Mouse (Mus musculus) CH12.LX (cell line): Measurements from ENCODE around the gene Cxadr. TPM values are rescaled to one million over a fixed set of nuclear protein-coding genes. Genes with fewer than 3 reads are reported as not detected.

Experiments
- DNase-seq: peaks from one replicate; pipeline ENCODE4 v3.0.0-alpha.2; 2013; ENCODE audit errors: extremely low read depth
- H3K27ac ChIP-seq: 2 replicates; pipeline ENCODE4 v1.5.1; 2012; ENCODE audit warnings: low read depth, mild to moderate bottlenecking, control low read depth, moderate library complexity; ENCODE audit not compliant: insufficient read depth
- H3K27me3 ChIP-seq: replicated peaks from 2 replicates; pipeline ENCODE3; 2012; ENCODE audit warnings: inconsistent platforms
- H3K36me3 ChIP-seq, 2 experiments: replicated peaks in 1 of 2; 2 replicates each; pipeline versions ENCODE3 to v1.6.1; 2012; ENCODE audit warnings: inconsistent platforms in 1 of 2, low read length in 1 of 2, mild to moderate bottlenecking in 1 of 2, mixed read lengths in 1 of 2, moderate library complexity in 1 of 2; ENCODE audit not compliant: control insufficient read depth in 1 of 2, insufficient read depth in 1 of 2
- H3K4me1 ChIP-seq, 2 experiments: 2 replicates each; pipeline ENCODE4 v1.6.1; 2012; ENCODE audit warnings: inconsistent platforms in 1 of 2, moderate library complexity in 1 of 2; ENCODE audit not compliant: insufficient read depth in 2 of 2, control insufficient read depth in 1 of 2
- H3K4me2 ChIP-seq: 2 replicates; pipeline ENCODE4 v1.6.1; 2012; ENCODE audit warnings: low read depth, mild to moderate bottlenecking, control low read depth; ENCODE audit not compliant: poor library complexity, insufficient read depth, severe bottlenecking
- H3K4me3 ChIP-seq, 3 experiments: fragments of 150-350 bp in 1 of 3; sonication (generic) in 1 of 3; replicated peaks in 1 of 3; 2 replicates each; pipeline versions ENCODE3 to v1.5.1; 2011 to 2012; ENCODE audit warnings: low read depth in 2 of 3, low read length in 2 of 3, mild to moderate bottlenecking in 2 of 3, moderate library complexity in 2 of 3, control low read depth in 1 of 3, improper control_type of control experiment in 1 of 3, inconsistent platforms in 1 of 3, mixed read lengths in 1 of 3; ENCODE audit not compliant: poor library complexity in 1 of 3
- H3K79me2 ChIP-seq: replicated peaks from 2 replicates; pipeline ENCODE4 v1.6.1; 2012; ENCODE audit warnings: mild to moderate bottlenecking, moderate library complexity; ENCODE audit not compliant: control insufficient read depth, poor library complexity, insufficient read depth, severe bottlenecking; ENCODE audit errors: extremely low read depth
- H3K9ac ChIP-seq: 2 replicates; pipeline ENCODE4 v1.6.1; 2012; ENCODE audit warnings: low read depth, mild to moderate bottlenecking, control low read depth, moderate library complexity; ENCODE audit not compliant: insufficient read depth
- H3K9me3 ChIP-seq: replicated peaks from 2 replicates; pipeline ENCODE3; 2012; ENCODE audit warnings: low read length, inconsistent platforms, mixed read lengths
- BHLHE40 ChIP-seq: IDR thresholded peaks from 2 replicates; pipeline ENCODE4 v1.6.1; 2011; ENCODE audit warnings: mild to moderate bottlenecking, low read depth, low read length, improper control_type of control experiment
- CHD1 ChIP-seq: IDR thresholded peaks from 2 replicates; pipeline ENCODE4 v1.6.1; 2012; ENCODE audit warnings: low read depth, low read length, improper control_type of control experiment, inconsistent platforms
- CHD2 ChIP-seq: IDR thresholded peaks from 2 replicates; pipeline ENCODE4 v1.6.1; 2011; ENCODE audit warnings: low read length, improper control_type of control experiment
- CTCF ChIP-seq, 2 experiments: IDR thresholded peaks in 1 of 2; conservative IDR thresholded peaks in 1 of 2; 2 replicates each; pipeline ENCODE4 v1.5.1; 2011 to 2012; ENCODE audit warnings: low read depth in 2 of 2, low read length in 2 of 2, improper control_type of control experiment in 1 of 2, inconsistent platforms in 1 of 2, mild to moderate bottlenecking in 1 of 2, moderate library complexity in 1 of 2
- E2F4 ChIP-seq: IDR thresholded peaks from 2 replicates; pipeline ENCODE4 v1.6.1; 2011; ENCODE audit warnings: low read depth, low read length, improper control_type of control experiment; ENCODE audit not compliant: insufficient replicate concordance
- ELF1 ChIP-seq: IDR thresholded peaks from 2 replicates; pipeline ENCODE4 v1.6.1; 2014; ENCODE audit warnings: low read depth, mild to moderate bottlenecking, inconsistent platforms, low read length, improper control_type of control experiment
- EP300 ChIP-seq: IDR thresholded peaks from 2 replicates; pipeline ENCODE4 v1.6.1; 2011; ENCODE audit warnings: low read length, improper control_type of control experiment
- ETS1 ChIP-seq: conservative IDR thresholded peaks from 2 replicates; pipeline ENCODE4 v1.6.1; 2012; ENCODE audit warnings: low read depth, mild to moderate bottlenecking, inconsistent platforms, low read length, improper control_type of control experiment, moderate library complexity
- GABPA ChIP-seq: IDR thresholded peaks from 2 replicates; pipeline ENCODE4 v1.6.1; 2012; ENCODE audit warnings: low read depth, low read length, improper control_type of control experiment, inconsistent platforms; ENCODE audit not compliant: insufficient replicate concordance
- HCFC1 ChIP-seq: IDR thresholded peaks from 2 replicates; pipeline ENCODE4 v1.6.1; 2012; ENCODE audit warnings: low read depth, mild to moderate bottlenecking, inconsistent platforms, low read length, improper control_type of control experiment
- IRF4 ChIP-seq: IDR thresholded peaks from 2 replicates; pipeline ENCODE4 v1.6.1; 2014; ENCODE audit warnings: low read depth, mild to moderate bottlenecking, inconsistent platforms, low read length, improper control_type of control experiment
- JUN ChIP-seq: IDR thresholded peaks from 2 replicates; pipeline ENCODE4 v1.6.1; 2011; ENCODE audit warnings: low read depth, mild to moderate bottlenecking, low read length, improper control_type of control experiment, moderate library complexity; ENCODE audit not compliant: insufficient read depth
- JUND ChIP-seq: conservative IDR thresholded peaks from 2 replicates; pipeline ENCODE4 v1.6.1; 2011; ENCODE audit warnings: low read depth, low read length, improper control_type of control experiment
- KAT2A ChIP-seq: IDR thresholded peaks from 2 replicates; pipeline ENCODE4 v1.6.1; 2012; ENCODE audit warnings: low read length, improper control_type of control experiment, inconsistent platforms; ENCODE audit not compliant: insufficient replicate concordance
- MAFK ChIP-seq: IDR thresholded peaks from 2 replicates; pipeline ENCODE4 v1.6.1; 2011; ENCODE audit warnings: low read length, improper control_type of control experiment; ENCODE audit not compliant: insufficient replicate concordance
- MAX ChIP-seq: IDR thresholded peaks from 2 replicates; pipeline ENCODE4 v1.6.1; 2011; ENCODE audit warnings: low read length, improper control_type of control experiment
- MAZ ChIP-seq: IDR thresholded peaks from 2 replicates; pipeline ENCODE4 v1.6.1; 2012; ENCODE audit warnings: low read depth, mild to moderate bottlenecking, inconsistent platforms, low read length, improper control_type of control experiment, moderate library complexity
- MEF2A ChIP-seq: IDR thresholded peaks from 2 replicates; pipeline ENCODE4 v1.6.1; 2014; ENCODE audit warnings: low read depth, mild to moderate bottlenecking, inconsistent platforms, low read length, improper control_type of control experiment, borderline replicate concordance
- MXI1 ChIP-seq: IDR thresholded peaks from 2 replicates; pipeline ENCODE4 v1.6.1; 2011; ENCODE audit warnings: mild to moderate bottlenecking, low read depth, low read length, improper control_type of control experiment
- MYC ChIP-seq: IDR thresholded peaks from 2 replicates; pipeline ENCODE4 v1.6.1; 2011; ENCODE audit warnings: low read depth, mild to moderate bottlenecking, improper control_type of control experiment, low read length
- NELFE ChIP-seq: IDR thresholded peaks from 2 replicates; pipeline ENCODE4 v1.6.1; 2011; ENCODE audit warnings: low read depth, low read length, improper control_type of control experiment
- NRF1 ChIP-seq: IDR thresholded peaks from 2 replicates; pipeline ENCODE4 v1.6.1; 2014; ENCODE audit warnings: low read depth, mild to moderate bottlenecking, inconsistent platforms, low read length, improper control_type of control experiment, moderate library complexity
- PAX5 ChIP-seq: IDR thresholded peaks from 2 replicates; pipeline ENCODE4 v1.6.1; 2012; ENCODE audit warnings: low read length, inconsistent platforms, mixed read lengths
- POLR2A ChIP-seq: IDR thresholded peaks from 2 replicates; pipeline ENCODE4 v1.6.1; 2011; ENCODE audit warnings: low read depth, mild to moderate bottlenecking, improper control_type of control experiment, low read length
- POLR2AphosphoS2 ChIP-seq: IDR thresholded peaks from 2 replicates; pipeline ENCODE4 v1.6.1; 2011; ENCODE audit warnings: low read depth, low read length, improper control_type of control experiment
- RAD21 ChIP-seq: IDR thresholded peaks from 2 replicates; pipeline ENCODE4 v1.6.1; 2011; ENCODE audit warnings: low read depth, mild to moderate bottlenecking, low read length, improper control_type of control experiment, moderate library complexity
- RCOR1 ChIP-seq: conservative IDR thresholded peaks from 2 replicates; pipeline ENCODE4 v1.6.1; 2012; ENCODE audit warnings: low read depth, mild to moderate bottlenecking, inconsistent platforms, low read length, improper control_type of control experiment
- SIN3A ChIP-seq: IDR thresholded peaks from 2 replicates; pipeline ENCODE4 v1.6.1; 2012; ENCODE audit warnings: low read length, improper control_type of control experiment, inconsistent platforms
- SMC3 ChIP-seq: IDR thresholded peaks from 2 replicates; pipeline ENCODE4 v1.6.1; 2011; ENCODE audit warnings: low read depth, low read length, improper control_type of control experiment
- TBP ChIP-seq: conservative IDR thresholded peaks from 2 replicates; pipeline ENCODE4 v1.6.1; 2011; ENCODE audit warnings: low read depth, low read length, improper control_type of control experiment
- TCF12 ChIP-seq: IDR thresholded peaks from 2 replicates; pipeline ENCODE4 v1.6.1; 2014; ENCODE audit warnings: low read depth, mild to moderate bottlenecking, inconsistent platforms, low read length, improper control_type of control experiment
- UBTF ChIP-seq: IDR thresholded peaks from 2 replicates; pipeline ENCODE4 v1.6.1; 2012; ENCODE audit warnings: low read depth, mild to moderate bottlenecking, inconsistent platforms, low read length, improper control_type of control experiment, moderate library complexity
- USF1 ChIP-seq: IDR thresholded peaks from 2 replicates; pipeline ENCODE4 v1.6.1; 2014; ENCODE audit warnings: low read depth, mild to moderate bottlenecking, inconsistent platforms, low read length, improper control_type of control experiment
- USF2 ChIP-seq: conservative IDR thresholded peaks from 2 replicates; pipeline ENCODE4 v1.6.1; 2011; ENCODE audit warnings: low read depth, low read length, improper control_type of control experiment
- ZC3H11A ChIP-seq: IDR thresholded peaks from 2 replicates; pipeline ENCODE4 v1.6.1; 2012; ENCODE audit warnings: low read depth, mild to moderate bottlenecking, inconsistent platforms, low read length, improper control_type of control experiment
- ZKSCAN1 ChIP-seq: IDR thresholded peaks from 2 replicates; pipeline ENCODE4 v1.6.1; 2012; ENCODE audit warnings: low read depth, inconsistent platforms, low read length, improper control_type of control experiment, borderline replicate concordance
- ZMIZ1 ChIP-seq: IDR thresholded peaks from 2 replicates; pipeline ENCODE4 v1.6.1; 2012; ENCODE audit warnings: low read depth, mild to moderate bottlenecking, inconsistent platforms, low read length, improper control_type of control experiment
- ZNF384 ChIP-seq: IDR thresholded peaks from 2 replicates; pipeline ENCODE4 v1.6.1; 2012; ENCODE audit warnings: low read depth, low read length, improper control_type of control experiment, inconsistent platforms
- dilution Hi-C: fragments of 300-500 bp; cut with MboI; formaldehyde crosslinking; loops from 2 replicates; pipeline ENCODE4 v1.14.3; 2020; ENCODE audit warnings: low sequenced_read_pairs; ENCODE audit not compliant: extremely low pct_unique_long_range_greater_than_20kb, extremely low pct_ligation_motif_present
- in situ Hi-C: fragments of 300-500 bp; cut with MboI; formaldehyde crosslinking; loops from 3 replicates; pipeline ENCODE4 v1.14.3; 2019; ENCODE audit warnings: low sequenced_read_pairs, low pct_ligation_motif_present, low pct_unique_long_range_greater_than_20kb, mixed read lengths
- polyA plus RNA-seq: library from polyadenylated mRNA; unstranded; fragments of >175 nt; gene quantifications from 2 replicates; pipeline ENCODE4 v1.2.1, GENCODE M21; 2012; ENCODE audit warnings: low read depth; ENCODE audit not compliant: insufficient read length
- total RNA-seq, 2 experiments: library from RNA; depleted of rRNA; stranded (reverse); fragments of 300-350 nt in 1 of 2; fragments of >200 nt in 1 of 2; gene quantifications; 2 replicates each; pipeline ENCODE4 v1.2.3; 2012 to 2014

Gene Cxadr
- total and polyA plus RNA-seq, 3 experiments: 0.76 TPM; not detected in 2

DNA sequence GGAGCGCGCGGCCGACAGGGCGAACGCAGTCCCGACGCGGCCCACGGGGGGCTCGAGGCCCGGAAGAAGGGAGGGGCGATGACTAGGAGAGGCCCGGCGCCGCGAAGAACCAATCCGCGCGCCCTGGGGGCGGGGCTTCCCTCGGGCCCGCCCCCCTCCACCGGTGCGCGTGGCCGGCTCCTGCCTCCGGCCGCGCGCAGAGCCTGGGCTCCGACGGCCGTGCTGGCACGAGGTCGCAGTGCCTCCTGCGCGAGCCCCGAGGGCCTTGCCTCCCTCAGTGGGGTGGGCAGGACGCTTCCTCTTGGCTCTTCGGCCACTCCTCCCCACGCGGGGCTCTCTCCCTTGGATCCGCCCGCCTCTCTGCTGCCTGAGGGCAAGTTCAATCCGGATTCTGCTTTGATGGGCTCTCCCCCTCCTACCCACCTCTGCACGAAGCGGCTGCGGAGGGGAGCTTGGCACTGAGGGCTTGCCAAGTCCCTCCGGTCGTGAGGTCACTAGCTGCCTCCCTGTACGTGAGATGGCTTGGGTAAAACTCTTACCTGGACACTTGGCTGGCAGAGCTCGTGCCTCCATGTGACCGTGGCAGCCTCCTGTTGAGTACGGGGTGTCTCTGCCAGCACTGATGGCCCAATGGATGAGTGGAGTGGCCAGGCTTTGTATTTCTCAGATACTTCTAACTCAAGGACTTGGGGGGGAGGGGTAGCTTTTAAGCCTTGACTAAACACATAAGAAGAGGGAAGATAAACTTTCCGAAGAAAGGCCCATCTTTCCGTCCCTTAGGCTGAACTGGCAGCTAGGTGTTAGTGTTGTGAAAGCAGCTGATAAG lies 75.7 kb downstream of the Cxadr start, which contains the start of gene Btg3:
Gene Btg3, minus strand, starts transcription at position 448 of the 826 bp plus-strand sequence.
- peaks cover 2% of the 10 kb centered on the region for H3K27me3 ChIP-seq
- peaks cover 41% of the 10 kb centered on the region for H3K79me2 ChIP-seq
- H3K9ac ChIP-seq: peak within 1 kb of the TSS; percentile 88
- H3K9me3 ChIP-seq: no peaks in the 10 kb centered on the region
- dilution Hi-C loops: no loop called here
- peaks cover under 1 to 28% of the 10 kb centered on the region in 2 experiments; a peak in 3 of 4 replicates for H3K4me1 ChIP-seq
- in situ Hi-C loops: no loop called here
- TF ChIP-seq ELF1: peak; percentile 83
- TF ChIP-seq UBTF: no peak
- TF ChIP-seq MAFK: no peak
- no peak for TF ChIP-seq MXI1
- TF ChIP-seq MAZ: no peak; the same call in 1 of the 2 replicates
- no peak for TF ChIP-seq JUN
- peak; percentile 47; the same call in 1 of the 2 replicates for TF ChIP-seq TBP
- no peak for TF ChIP-seq USF1
- TF ChIP-seq CHD1: no peak
- no peak for TF ChIP-seq ZKSCAN1
- no peak for TF ChIP-seq MEF2A
- no peak for TF ChIP-seq SMC3
- peak; percentile 69 for TF ChIP-seq TCF12
- no peak for TF ChIP-seq EP300
- no peak for TF ChIP-seq PAX5
- TF ChIP-seq HCFC1: no peak; the same call in 1 of the 2 replicates
- TF ChIP-seq POLR2A: peak; percentile 91
- TF ChIP-seq GABPA: no peak
- TF ChIP-seq CTCF (conservative IDR thresholded peaks at IDR 0.05 in 1 of 2, IDR thresholded peaks at IDR 0.05 in 1 of 2; ENCODE audit: low read depth in 2 of 2, low read length in 2 of 2): no peak
- TF ChIP-seq ZNF384: no peak
- TF ChIP-seq KAT2A: no peak
- no peak for TF ChIP-seq RAD21
- peak; percentile 53 for TF ChIP-seq BHLHE40
- TF ChIP-seq MAX: peak; percentile 91
- no peak for TF ChIP-seq RCOR1
- peak; percentile 69 for TF ChIP-seq NRF1
- peak; percentile 87 for TF ChIP-seq ZMIZ1
- no peak for TF ChIP-seq ZC3H11A
- no peak for TF ChIP-seq CHD2
- TF ChIP-seq SIN3A: peak; percentile 27; the same call in 1 of the 2 replicates
- TF ChIP-seq MYC: peak; percentile 85; the same call in 1 of the 2 replicates
- no peak for TF ChIP-seq JUND
- TF ChIP-seq ETS1: no peak
- TF ChIP-seq IRF4: no peak
- no peak for TF ChIP-seq E2F4
- TF ChIP-seq NELFE: peak; percentile 93
- peak; percentile 80; the same call in 1 of the 2 replicates for TF ChIP-seq POLR2AphosphoS2
- TF ChIP-seq USF2: no peak
- TF ChIP-seq, all 38 proteins: peak for 12
- peak within 1 kb of the TSS; percentile 59 to 99 (median 99) for H3K4me3 ChIP-seq
- H3K27ac ChIP-seq: peak within 1 kb of the TSS; percentile 87
- peak within 1 kb of the TSS; percentile 78 for H3K4me2 ChIP-seq
- DNase-seq: peak; percentile 91
- peaks cover 7 to 11% of the 10 kb centered on the region in 2 experiments for H3K36me3 ChIP-seq
